Mouse (Mus musculus) hindbrain, embryonic 13.5 days (tissue): ENCODE measurements at regions not wholly inside any gene's neighbourhood (a gene's known extent, or its start where the extent isn't known, plus 50 kb on each side); places are given as distances from the start of the nearest gene placed in this dataset.

Experiments
- ATAC-seq: fragments of 200-750 bp; cut with Nextera tagmentation; 2 replicates; pipeline ENCODE4 v1.8.0; 2017; ENCODE audit warnings: moderate TSS enrichment; ENCODE audit not compliant: low FRiP score
- H3K27ac ChIP-seq: fragments of 300-500 bp; sonication (generic); 2 replicates; pipeline ENCODE4 v1.5.1; 2015; ENCODE audit warnings: inconsistent platforms, mild to moderate bottlenecking, moderate library complexity
- H3K27me3 ChIP-seq: fragments of 300-500 bp; sonication (generic); 2 replicates; pipeline ENCODE4 v1.6.1; 2015; ENCODE audit warnings: mild to moderate bottlenecking, inconsistent platforms
- H3K36me3 ChIP-seq: fragments of 300-500 bp; sonication (generic); 2 replicates; pipeline ENCODE4 v1.6.1; 2015; ENCODE audit warnings: mild to moderate bottlenecking, inconsistent platforms
- H3K4me1 ChIP-seq: fragments of 300-500 bp; sonication (generic); replicated peaks from 2 replicates; pipeline ENCODE4 v1.6.1; 2015; ENCODE audit warnings: inconsistent platforms
- H3K4me2 ChIP-seq: fragments of 300-500 bp; sonication (generic); 2 replicates; pipeline ENCODE4 v1.6.1; 2015; ENCODE audit warnings: inconsistent platforms, mild to moderate bottlenecking, moderate library complexity
- H3K4me3 ChIP-seq: fragments of 300-500 bp; sonication (generic); 2 replicates; pipeline ENCODE4 v1.5.1; 2015; ENCODE audit warnings: mild to moderate bottlenecking, inconsistent platforms
- H3K9ac ChIP-seq: fragments of 300-500 bp; sonication (generic); 2 replicates; pipeline ENCODE4 v1.6.1; 2015; ENCODE audit warnings: mild to moderate bottlenecking, inconsistent platforms
- H3K9me3 ChIP-seq: fragments of 300-500 bp; sonication (generic); 2 replicates; pipeline ENCODE4 v1.6.1; 2016; ENCODE audit warnings: inconsistent platforms
- WGBS: fragments of 180-500 bp; shearing (Covaris S2); methylation state at CpG from one replicate; pipeline ENCODE4 v1.1.7; 2015; 5-methylcytosine and 5-hydroxymethylcytosine counted together

DNA sequence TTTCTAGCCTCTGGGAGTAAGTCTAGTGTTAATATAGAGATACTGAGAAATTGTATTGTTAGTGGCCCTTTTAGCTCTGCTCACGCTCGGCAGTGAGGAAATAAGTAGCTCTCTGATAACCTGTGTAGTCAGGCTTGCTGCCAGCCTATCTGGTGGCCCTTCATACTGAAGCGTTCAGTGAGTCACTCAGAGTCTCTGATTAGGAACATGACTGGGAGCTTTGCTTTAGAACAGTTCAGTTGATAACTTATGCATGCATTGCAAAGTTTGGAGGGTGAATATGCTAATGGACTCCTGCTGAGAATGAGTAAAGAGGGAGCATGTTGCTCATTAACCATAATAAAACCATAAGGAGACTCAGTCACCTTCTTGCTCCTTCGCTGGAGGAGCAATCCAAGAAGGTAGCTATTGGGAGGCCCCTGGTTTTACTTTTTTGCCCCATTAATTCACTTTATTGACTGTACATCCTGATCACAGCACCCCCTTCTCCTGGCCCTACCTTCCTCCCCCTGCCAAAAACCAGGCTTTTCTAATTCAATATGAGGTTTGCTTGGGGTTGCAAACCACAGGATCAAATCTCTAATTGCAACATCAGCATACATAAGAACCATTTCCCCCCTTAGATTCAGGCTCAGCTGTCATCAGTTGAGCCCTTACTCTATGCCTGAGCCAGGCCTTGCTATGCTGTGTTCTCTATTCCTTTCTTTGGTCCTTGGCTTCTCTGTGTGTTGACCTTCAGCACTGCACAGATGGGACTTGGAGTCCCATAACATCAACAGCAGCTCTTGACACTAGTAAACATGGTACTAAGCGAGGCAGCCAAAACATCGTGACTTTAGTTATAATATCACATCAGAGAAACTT, 342.3 kb downstream of the Fam84a start:
- 71% methylated on average over 6 of the region's 6 CpGs for WGBS
- Histone ChIP-seq H3K27ac (no peak overlapping the region), H3K4me3 (no peak overlapping the region), H3K27me3 (no peaks in the 10 kb centered on the region), H3K4me2 (no peak overlapping the region), H3K36me3 (no peaks in the 10 kb centered on the region), H3K4me1 (no peaks in the 10 kb centered on the region), H3K9ac (no peak overlapping the region), H3K9me3 (no peaks in the 10 kb centered on the region)
- no peak for ATAC-seq

DNA sequence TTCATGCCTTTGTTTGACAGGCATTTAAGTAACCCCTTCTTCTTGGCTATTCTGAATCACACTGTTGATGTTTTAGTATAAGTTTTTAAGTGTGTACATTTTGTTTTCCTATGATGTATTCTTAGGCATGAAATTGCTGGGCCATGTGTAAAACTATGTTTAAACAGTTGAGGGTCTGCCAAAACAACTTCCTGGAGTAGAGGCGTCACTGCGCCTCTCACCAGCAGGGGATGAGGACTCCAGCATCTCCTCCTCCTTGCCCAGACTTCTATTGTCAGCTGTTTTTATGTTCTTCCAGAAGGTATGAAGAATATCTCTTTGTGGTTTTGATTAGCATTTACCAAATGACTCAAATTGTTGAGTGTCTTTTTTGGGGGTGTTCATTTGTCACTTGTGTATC, 372.1 kb downstream of the Fam84a start:
- no peak overlapping the region for H3K9ac ChIP-seq
- no peaks in the 10 kb centered on the region for H3K27me3 ChIP-seq
- no peaks in the 10 kb centered on the region for H3K9me3 ChIP-seq
- H3K27ac ChIP-seq, result no peak overlapping the region
- H3K4me2 ChIP-seq, result no peak overlapping the region
- WGBS, result 81% methylated on average over 2 of the region's 2 CpGs
- H3K4me3 ChIP-seq, result no peak overlapping the region
- no peaks in the 10 kb centered on the region for H3K4me1 ChIP-seq
- no peak for ATAC-seq
- no peaks in the 10 kb centered on the region for H3K36me3 ChIP-seq

DNA sequence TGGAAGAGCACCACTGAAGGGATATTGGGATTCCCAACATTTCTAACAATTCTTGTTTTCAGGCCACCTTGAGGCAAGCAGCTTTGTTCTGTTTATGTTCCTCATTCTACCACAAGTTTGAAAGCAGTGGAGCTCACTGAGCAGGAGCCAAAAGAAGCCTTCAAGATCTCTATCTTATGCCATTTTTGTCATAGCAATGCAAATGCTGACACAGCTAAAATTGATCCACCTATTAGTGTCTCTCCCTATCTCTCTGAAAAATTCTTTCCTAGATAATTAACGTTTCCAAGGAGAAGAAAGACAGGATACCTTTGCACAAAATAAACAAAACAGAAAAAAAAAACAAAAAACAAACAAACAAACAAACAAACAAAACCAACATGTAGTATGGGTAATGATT, 375.2 kb downstream of the Fam84a start:
- no peak overlapping the region for H3K4me2 ChIP-seq
- no peaks in the 10 kb centered on the region for H3K27me3 ChIP-seq
- H3K36me3 ChIP-seq, result no peaks in the 10 kb centered on the region
- no peaks in the 10 kb centered on the region for H3K4me1 ChIP-seq
- 85% methylated on average over 1 of the region's 1 CpGs for WGBS
- ATAC-seq, result no peak
- H3K27ac ChIP-seq, result no peak overlapping the region
- no peak overlapping the region for H3K4me3 ChIP-seq
- H3K9me3 ChIP-seq, result no peaks in the 10 kb centered on the region
- H3K9ac ChIP-seq, result no peak overlapping the region

GRCm38 (mm10) chr12:13769696-13770095, 382.2 kb downstream of the Fam84a start:
- no peak overlapping the region for H3K9ac ChIP-seq
- no peaks in the 10 kb centered on the region for H3K36me3 ChIP-seq
- no peak overlapping the region for H3K4me2 ChIP-seq
- H3K4me3 ChIP-seq, result no peak overlapping the region
- no peaks in the 10 kb centered on the region for H3K4me1 ChIP-seq
- no peaks in the 10 kb centered on the region for H3K27me3 ChIP-seq
- 92% methylated on average over 2 of the region's 2 CpGs for WGBS
- no peak for ATAC-seq
- H3K27ac ChIP-seq, result no peak overlapping the region
- H3K9me3 ChIP-seq, result no peaks in the 10 kb centered on the region

- 80% methylated on average over 4 of the region's 4 CpGs for WGBS
These were observed 382.7 kb downstream of the Fam84a start for GRCm38 (mm10) chr12:13769156-13769555.

DNA sequence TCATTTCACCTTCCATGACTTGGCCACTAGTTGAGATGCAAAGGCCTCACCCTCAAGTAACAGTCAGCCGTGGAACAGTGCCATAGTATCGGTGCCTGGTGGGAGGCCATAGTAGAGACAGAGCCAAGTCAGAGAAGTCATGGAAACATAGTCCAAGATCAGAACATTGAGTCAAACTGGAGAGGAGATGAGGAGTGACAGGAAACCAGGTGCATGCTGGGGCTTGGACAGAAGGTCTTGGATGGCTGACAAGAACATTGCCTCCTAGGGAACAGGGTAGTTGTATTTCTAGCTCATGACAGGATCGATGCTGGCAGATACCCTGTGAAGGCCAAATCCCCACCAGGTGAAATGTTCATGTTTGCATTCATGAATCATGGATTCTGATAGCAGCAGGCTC, 385.4 kb downstream of the Fam84a start:
- H3K36me3 ChIP-seq, result no peaks in the 10 kb centered on the region
- H3K4me1 ChIP-seq, result no peaks in the 10 kb centered on the region
- no peak for ATAC-seq
- H3K27ac ChIP-seq, result no peak overlapping the region
- H3K4me2 ChIP-seq, result no peak overlapping the region
- WGBS, result 90% methylated on average over 3 of the region's 3 CpGs
- no peaks in the 10 kb centered on the region for H3K27me3 ChIP-seq
- H3K9me3 ChIP-seq, result no peaks in the 10 kb centered on the region
- H3K9ac ChIP-seq, result no peak overlapping the region
- H3K4me3 ChIP-seq, result no peak overlapping the region

More at GRCm38 (mm10) chr12:13769156-13769555, 382.7 kb downstream of the Fam84a start:
- Histone ChIP-seq H3K4me1 (no peaks in the 10 kb centered on the region), H3K4me3 (no peak overlapping the region), H3K4me2 (no peak overlapping the region), H3K9me3 (no peaks in the 10 kb centered on the region), H3K9ac (no peak overlapping the region), H3K27ac (no peak overlapping the region), H3K36me3 (no peaks in the 10 kb centered on the region), H3K27me3 (no peaks in the 10 kb centered on the region)
- no peak for ATAC-seq

GRCm38 (mm10) chr12:13753878-13754277, 398.0 kb downstream of the Fam84a start:
- no peak for ATAC-seq
- WGBS, result 78% methylated on average over 2 of the region's 2 CpGs
- Histone ChIP-seq H3K27ac (no peak overlapping the region), H3K36me3 (no peaks in the 10 kb centered on the region), H3K9me3 (no peaks in the 10 kb centered on the region), H3K9ac (no peak overlapping the region), H3K4me2 (no peak overlapping the region), H3K27me3 (no peaks in the 10 kb centered on the region), H3K4me3 (no peak overlapping the region), H3K4me1 (no peaks in the 10 kb centered on the region)

DNA sequence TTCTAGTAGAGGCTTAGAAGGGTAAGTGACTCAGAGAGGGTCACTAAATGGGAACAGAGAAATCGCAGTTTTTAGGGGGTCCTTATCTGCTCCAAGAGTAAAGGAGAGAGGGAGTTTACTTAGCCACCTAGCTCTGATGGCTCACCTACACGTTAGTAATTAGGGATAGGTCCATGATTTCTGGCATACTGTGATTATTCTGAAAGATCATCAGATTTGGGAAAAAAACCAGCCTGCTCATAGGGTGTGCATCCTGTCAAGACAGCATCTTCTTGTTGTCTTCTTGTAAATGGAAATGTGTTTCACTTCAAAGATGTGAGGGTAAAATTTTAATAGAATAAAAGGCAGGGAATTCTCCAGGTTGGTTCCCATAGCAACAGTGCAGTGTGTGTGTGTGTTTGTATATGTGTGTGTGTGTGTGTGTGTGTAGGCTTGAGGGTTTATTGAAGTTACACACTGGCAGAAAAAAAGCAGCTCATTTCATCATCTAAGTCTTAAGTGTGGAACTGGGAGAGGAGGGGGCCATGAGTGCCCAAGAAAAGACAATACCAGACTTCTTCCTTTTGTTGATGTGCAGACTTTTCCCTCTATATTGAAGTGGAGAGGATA, 407.4 kb downstream of the Fam84a start:
- Histone ChIP-seq H3K4me1 (no peaks in the 10 kb centered on the region), H3K4me3 (no peak overlapping the region), H3K4me2 (no peak overlapping the region), H3K27ac (no peak overlapping the region), H3K27me3 (no peaks in the 10 kb centered on the region), H3K9me3 (no peaks in the 10 kb centered on the region), H3K36me3 (no peaks in the 10 kb centered on the region), H3K9ac (no peak overlapping the region)
- ATAC-seq, result no peak
- WGBS, result 78% methylated on average over 2 of the region's 2 CpGs

GRCm38 (mm10) chr12:13729901-13730637, 421.8 kb downstream of the Fam84a start:
- 89% methylated on average over 2 of the region's 2 CpGs for WGBS
- no peaks in the 10 kb centered on the region for H3K36me3 ChIP-seq
- no peak overlapping the region for H3K4me2 ChIP-seq
- no peaks in the 10 kb centered on the region for H3K27me3 ChIP-seq
- H3K9me3 ChIP-seq, result no peaks in the 10 kb centered on the region
- no peak for ATAC-seq
- no peak overlapping the region for H3K4me3 ChIP-seq
- no peak overlapping the region for H3K27ac ChIP-seq
- H3K9ac ChIP-seq, result no peak overlapping the region
- no peaks in the 10 kb centered on the region for H3K4me1 ChIP-seq

DNA sequence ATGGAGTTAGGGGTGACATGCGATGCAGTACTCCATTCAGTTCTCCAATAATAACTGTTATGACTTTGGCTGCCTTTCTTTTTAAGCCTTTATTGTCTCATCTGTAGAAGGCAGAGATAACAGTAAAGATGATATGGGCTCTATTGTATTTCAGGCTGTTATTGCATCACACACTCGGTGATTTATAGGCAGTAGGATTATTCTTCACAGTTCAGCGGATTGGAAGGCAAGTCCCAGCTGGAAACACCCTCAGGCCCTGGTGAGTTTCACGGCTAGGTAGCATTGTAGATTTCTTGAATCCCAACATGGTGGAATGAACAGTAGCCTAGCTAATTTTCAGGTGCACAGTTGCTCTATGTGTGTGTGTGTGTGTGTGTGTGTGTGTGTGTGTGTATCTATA, 422.9 kb downstream of the Fam84a start:
- H3K9me3 ChIP-seq, result no peaks in the 10 kb centered on the region
- H3K27ac ChIP-seq, result no peak overlapping the region
- no peak overlapping the region for H3K9ac ChIP-seq
- no peak overlapping the region for H3K4me2 ChIP-seq
- WGBS, result 76% methylated on average over 4 of the region's 4 CpGs
- ATAC-seq, result no peak
- no peaks in the 10 kb centered on the region for H3K36me3 ChIP-seq
- H3K27me3 ChIP-seq, result no peaks in the 10 kb centered on the region
- H3K4me1 ChIP-seq, result no peaks in the 10 kb centered on the region
- no peak overlapping the region for H3K4me3 ChIP-seq

GRCm38 (mm10) chr12:13724511-13724910, 427.3 kb downstream of the Fam84a start:
- no peak overlapping the region for H3K27ac ChIP-seq
- ATAC-seq, result no peak
- no peaks in the 10 kb centered on the region for H3K36me3 ChIP-seq
- no peaks in the 10 kb centered on the region for H3K4me1 ChIP-seq
- 83% methylated on average over 2 of the region's 2 CpGs for WGBS
- H3K9ac ChIP-seq, result no peak overlapping the region
- H3K4me3 ChIP-seq, result no peak overlapping the region
- no peak overlapping the region for H3K4me2 ChIP-seq
- no peaks in the 10 kb centered on the region for H3K9me3 ChIP-seq
- H3K27me3 ChIP-seq, result no peaks in the 10 kb centered on the region

DNA sequence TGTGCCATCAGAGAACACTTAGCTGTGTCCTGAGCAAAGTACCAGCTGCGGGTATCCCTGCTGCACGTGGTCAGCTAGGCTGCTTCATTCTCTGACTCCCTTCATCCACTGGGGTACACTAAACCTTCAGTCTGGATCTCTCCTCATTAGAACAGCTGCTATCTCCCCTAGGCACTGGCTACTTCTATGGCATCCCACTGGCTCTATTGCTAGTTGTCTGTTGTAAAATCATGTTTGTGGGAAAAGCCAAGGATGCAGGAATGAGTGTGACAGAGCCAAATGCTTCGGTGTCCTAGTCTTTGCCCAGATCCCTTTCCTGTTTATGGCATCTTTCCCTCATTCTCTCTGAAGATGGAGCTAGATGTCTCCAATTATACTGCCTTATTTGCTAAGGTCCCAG, 440.9 kb downstream of the Nbas start:
- ATAC-seq, result no peak

More for the DNA sequence above, 440.9 kb downstream of the Nbas start:
- no peaks in the 10 kb centered on the region; the same call in 1 of the 2 replicates for H3K4me1 ChIP-seq
- no peaks in the 10 kb centered on the region for H3K36me3 ChIP-seq
- WGBS, result 79% methylated on average over 3 of the region's 3 CpGs
- no peaks in the 10 kb centered on the region for H3K27me3 ChIP-seq
- H3K4me2 ChIP-seq, result no peak overlapping the region
- no peaks in the 10 kb centered on the region for H3K9me3 ChIP-seq
- H3K4me3 ChIP-seq, result no peak overlapping the region
- H3K27ac ChIP-seq, result no peak overlapping the region
- H3K9ac ChIP-seq, result no peak overlapping the region
